Mouse (Mus musculus) neutrophil, adult 5-6 weeks (primary cell): Measurements from ENCODE around the gene Pkp4. TPM values are rescaled to one million over a fixed set of nuclear protein-coding genes. Genes with fewer than 3 reads are reported as not detected.
"Not testable (repeated sequence)": the region's sequence is repeated elsewhere in the genome, so short reads cannot be mapped to it uniquely, and the experiment has no call there.

Experiments used
- ATAC-seq: fragments of 151-379, 151-347 bp; 2 replicates; pipeline ENCODE4 v1.8.0; 2017; ENCODE audit warnings: mild to moderate bottlenecking, moderate TSS enrichment; ENCODE audit not compliant: insufficient number of reproducible peaks, poor library complexity, low FRiP score, severe bottlenecking; ENCODE audit errors: extremely low read depth
- total RNA-seq: library from RNA; stranded (forward); fragments of 200-1000 nt; gene quantifications from 2 replicates; pipeline ENCODE4 v1.2.3, GENCODE M21; 2017

Pkp4 gene
- total RNA-seq, 1 experiment from 2014 or later = 2.9 TPM

DNA sequence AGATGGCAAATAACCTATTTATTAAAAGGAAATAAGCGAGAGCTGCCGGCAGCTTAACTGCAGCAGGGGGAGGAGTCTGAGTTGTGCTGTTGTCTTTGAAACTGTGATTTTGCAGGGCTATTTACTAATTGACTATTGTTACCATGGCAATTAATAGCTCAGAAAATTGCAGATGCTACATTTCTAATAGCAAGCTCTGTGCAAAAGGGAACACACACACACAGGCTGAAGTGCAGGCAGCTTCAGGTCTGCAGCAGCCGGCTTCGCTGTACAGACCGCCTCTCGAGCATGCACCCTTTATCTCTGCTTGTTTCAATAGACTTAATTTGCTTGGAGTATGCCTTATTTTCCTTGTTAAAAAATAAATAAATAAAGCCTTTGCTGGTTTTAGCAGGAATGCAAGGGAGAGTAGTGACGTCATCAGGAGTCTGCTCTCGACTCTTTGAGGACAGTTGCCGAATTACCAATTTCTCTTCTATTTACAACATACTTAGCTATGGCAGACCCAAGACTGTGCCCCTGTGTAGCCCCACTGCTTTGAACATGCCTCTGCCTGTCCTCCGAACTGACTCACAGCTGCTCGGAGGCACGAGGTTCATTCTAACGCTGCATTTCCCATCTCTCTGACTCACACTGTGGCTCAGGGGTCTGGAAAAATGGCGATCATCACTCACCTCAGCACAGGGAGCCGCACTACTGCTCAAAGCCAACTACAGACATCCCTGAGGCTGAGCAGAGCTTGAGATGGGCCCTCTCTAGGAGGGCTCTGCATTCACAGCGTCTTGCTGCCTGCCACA lies 190.9 kb downstream of the Pkp4 start:
- ATAC-seq = no peak

DNA sequence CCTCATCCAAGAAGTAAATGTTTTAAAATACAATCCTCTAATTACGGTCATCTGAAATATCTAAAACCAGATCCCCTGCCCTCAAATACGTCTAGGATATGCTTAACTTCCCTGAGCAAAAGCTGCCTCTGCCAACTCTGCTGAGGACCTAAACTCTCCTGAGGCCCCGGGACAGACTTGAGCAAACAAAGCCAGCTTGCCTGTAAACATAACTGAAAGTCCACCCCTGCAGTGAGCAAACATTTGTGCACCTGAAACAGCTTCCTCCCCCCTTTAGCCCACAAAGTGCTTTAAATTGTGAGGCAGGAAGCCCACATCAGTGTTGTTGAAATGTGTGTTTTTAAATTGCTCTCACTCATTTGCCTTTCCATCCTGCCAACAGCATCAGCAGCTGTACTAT lies 193.2 kb downstream of the Pkp4 start:
- ATAC-seq = no peak

DNA sequence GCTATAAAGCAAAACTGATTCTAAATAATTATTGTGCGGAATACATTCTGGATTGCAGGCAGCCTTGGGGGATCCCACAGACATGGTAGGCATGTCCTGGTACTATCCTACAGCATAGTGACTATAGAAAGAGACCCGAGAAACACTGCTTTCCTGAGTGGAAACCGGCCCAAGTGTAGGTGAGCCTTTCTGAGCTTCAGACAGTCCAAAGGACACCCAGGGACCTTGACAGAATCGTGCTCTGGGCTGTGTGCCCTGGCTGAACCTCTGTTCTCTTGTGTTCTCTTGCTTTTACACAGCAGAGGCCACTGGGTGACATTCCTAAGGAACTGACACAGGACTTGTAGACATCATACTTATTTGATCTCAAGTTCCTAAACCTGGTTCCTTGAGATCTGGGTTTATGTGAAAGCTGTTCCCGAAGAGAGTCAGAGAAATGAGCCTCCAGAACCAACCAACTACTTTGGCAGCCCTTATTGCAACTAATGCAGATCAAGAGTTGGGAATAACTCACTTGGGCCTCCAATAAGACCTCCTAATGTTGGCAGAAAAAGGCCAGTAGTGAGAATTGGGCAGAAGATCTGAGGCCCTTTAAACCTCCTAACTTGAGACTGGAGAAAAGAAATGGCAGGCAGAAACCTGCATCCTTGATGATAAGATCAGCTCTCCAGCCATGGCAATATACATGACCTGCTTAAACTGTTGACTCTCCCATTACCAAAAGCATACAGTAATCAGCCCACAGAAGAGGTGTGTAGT lies 195.1 kb downstream of the Pkp4 start:
- ATAC-seq = no peak

DNA sequence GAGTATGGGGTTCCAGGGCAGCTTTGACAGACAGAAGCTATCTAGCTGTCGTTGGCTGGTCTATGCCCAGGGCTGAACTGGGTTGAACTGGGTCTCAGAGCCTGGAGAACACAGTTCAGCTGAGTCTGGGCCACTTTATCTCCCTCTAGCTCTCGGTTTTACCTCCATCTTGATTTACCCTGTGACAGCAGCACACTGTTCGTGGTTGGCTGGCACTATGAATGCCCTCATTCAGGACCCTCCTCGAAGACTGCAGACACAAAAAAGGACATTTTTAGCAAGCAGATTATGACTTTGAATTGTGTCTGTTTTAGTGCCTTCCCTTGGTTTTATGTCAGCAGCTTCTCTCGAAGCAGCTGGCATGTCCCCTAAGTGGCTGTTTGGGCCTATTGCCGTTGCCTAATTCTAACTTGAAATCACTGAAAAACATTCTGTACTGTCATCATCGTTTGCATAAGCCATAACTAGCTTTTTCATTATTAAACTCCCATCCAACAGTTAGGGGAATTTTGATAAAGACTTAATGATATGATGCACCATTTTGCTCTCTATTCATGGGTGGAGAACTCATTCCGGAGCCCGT lies 199.2 kb downstream of the Pkp4 start:
- ATAC-seq = no peak

DNA sequence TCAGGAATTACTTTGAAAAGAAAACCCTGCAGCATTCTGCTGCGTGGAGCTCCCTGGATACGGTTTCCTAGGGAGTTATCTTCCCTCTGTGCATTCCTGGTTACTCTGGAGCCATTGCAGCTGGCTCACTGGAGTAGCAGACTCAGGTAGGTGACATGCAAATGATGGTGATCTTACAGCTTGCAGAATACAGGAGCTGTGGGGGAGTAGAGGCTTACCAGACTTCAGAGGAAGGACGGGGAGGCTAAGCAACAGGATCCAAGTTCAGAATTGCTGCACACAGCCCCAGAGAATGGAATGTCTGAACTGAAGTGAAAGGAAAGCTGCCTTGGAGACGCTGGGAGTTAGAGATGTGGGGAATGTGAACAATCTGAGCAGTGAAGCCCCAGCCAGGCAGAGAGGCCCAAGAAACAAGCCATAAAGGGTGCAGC lies 200.7 kb downstream of the Pkp4 start:
- ATAC-seq = no peak

DNA sequence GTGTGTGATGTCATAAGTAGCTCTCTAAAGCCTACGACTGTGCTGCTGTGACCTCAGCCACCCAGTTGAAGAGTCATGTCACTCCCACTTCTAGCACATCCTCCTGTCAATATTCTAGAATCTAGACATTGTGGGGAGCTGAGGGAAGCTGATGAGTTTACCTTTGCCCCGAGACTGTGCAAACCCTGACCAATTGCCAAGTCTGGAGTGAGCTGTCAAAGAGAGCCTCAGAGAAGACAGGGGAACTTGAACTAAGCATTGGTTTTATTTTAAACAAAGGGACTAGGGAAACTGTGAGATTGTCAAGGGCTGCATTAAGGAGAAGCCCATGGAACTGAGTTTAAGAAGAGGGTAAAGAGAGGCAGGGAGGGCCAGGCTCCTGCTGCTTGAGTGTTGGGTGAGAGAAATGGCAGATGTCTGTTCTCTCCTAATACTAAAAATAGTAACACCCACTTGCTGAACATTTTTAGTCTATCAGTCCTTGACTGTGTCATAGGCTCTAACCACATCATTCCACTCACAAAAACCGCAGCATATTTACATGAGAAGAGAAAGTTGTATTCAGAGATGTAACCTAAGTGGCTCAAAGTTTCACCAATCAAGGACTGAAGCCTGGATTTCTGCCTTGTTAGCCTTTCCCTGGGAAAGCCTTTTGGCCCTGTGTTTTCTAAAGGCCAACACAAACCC lies 203.6 kb downstream of the Pkp4 start:
- no peak for ATAC-seq

DNA sequence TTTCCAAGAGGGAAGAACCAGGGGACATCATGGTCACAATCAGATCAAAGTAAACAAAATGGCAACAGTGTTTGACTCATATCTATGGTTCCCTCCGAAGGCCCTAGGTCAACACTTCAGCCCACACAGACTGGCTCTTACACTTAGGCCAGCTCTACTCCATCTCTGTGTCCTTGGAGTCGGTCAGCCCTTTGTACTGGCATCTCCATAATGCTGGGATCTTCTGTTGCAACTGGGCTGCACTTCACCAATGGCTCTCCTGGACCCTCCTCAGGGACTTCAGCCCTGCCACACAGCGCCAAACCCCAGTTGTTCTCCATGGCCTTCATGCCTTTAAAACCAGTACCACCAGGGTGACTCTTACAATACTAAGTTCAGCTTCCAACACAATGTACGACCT lies 206.5 kb downstream of the Pkp4 start:
- ATAC-seq = no peak

DNA sequence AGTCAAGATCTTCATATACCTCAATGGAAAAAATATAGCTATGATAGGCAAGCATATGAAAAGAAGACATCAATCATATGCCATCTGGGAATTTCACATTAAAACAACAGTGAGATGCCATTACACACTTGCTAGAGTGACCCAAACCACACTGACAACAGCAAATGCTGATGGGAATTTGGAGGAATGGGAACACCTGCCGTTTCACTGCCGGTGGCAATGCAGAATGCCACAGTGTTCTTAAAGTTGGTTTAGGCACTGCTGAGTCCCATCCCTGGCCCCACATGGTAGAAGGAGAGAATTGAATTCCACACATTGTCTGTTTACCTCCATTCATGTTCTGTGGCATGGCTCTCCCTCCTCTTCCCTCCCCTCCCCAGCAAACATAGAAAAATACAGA lies 212.5 kb downstream of the Pkp4 start:
- ATAC-seq = no peak

DNA sequence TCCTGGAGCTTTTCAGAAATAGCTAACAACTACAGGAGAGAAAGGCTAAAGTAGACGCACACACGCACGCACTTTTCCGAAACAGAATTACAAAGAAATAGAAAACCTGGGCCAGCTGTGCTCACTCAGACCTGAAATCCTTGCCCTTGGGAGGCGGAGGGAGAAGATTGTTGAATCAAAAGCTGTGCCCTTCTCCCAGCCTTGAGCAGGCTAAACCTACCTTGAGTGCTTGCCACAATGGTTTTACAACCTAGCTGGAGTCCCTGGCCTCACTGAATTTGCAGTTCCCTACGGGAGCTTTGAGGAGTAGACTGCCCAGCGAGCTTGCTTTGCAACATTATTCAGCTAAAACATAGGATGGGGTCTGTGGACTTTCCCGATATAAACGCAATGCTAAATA lies 217.4 kb downstream of the Pkp4 start:
- no peak for ATAC-seq

DNA sequence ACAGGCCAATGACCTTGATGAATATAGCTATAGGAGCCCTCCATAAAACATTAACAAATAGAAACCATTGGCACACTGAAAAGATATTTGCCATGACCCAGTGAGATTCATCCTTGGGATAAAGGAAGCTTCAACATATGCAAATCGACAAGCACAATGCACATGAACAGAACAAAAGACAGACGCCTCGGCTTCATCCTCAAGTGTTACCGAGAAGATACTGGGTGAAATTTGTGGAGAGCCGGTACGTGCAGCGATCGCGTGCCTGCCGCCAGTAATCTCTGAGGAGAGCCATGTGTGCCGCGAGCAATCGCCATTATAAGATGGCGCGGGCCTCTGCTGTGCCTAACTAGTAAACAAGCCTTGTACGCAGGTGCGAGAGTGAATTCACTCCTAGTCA lies 218.2 kb downstream of the Pkp4 start:
- not testable (repeated sequence) for ATAC-seq

DNA sequence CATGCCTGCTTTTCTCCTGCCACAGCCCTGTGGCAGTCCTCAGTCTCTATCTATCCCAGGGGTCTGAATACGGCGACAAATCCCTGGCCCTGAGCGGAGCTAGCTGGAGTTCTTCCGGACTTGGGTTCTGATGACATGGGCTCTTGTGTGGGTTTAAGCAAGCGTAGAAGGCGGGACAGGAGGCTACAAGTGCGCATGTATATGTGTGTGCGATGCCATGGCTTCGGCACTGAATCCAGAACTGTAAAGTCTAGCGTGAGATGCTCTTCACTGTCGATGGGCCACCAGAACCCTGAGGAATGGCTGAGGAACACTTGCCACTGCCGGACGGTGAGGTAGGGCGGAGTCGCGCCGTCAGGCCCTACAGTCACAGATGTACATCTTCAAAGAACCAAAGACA lies 222.6 kb downstream of the Pkp4 start:
- no peak for ATAC-seq

DNA sequence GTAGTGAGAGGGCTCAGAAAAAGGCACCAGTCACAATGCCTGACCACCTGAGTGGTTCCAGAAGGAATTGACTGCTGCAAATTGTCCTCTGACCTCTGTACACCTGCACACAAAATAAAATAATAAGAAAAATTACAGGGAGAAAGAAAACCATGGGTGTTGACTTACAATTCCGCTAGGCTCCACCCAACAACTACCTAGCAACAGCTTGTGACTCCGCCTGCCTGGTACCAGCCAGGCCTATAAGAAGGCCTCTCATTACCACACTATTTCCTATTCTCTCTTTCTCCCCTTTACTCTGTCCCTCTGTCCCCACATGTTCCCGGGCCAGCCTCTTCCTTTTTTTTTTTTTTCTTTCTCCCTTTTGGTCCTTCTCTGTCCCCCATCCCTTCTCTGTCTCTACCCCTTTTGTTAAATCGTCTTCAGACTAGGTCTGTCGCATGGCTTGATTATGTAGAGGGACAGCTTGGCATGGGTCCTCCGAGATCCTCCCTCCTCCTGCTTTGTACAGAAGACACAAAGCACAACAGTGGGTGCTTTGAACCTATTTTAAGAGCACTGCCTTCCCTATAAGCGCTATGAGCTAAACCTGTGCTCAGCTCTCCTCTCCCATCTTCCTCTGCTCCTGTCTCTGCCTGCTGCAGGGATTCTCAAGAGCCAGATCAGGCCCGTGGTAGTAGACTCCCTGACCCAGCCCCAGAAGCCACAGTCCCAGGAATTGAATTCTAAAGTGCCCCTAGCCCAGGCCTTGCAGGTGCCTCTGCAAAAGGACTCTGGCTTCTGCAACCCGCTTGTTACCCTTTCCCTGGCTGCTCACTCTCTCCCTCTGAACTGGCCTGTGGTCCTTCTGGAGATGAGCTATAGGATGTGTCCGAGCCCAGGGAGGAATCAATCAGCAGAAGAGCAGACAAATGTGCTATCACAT lies 223.5 kb downstream of the Pkp4 start:
- no peak for ATAC-seq

DNA sequence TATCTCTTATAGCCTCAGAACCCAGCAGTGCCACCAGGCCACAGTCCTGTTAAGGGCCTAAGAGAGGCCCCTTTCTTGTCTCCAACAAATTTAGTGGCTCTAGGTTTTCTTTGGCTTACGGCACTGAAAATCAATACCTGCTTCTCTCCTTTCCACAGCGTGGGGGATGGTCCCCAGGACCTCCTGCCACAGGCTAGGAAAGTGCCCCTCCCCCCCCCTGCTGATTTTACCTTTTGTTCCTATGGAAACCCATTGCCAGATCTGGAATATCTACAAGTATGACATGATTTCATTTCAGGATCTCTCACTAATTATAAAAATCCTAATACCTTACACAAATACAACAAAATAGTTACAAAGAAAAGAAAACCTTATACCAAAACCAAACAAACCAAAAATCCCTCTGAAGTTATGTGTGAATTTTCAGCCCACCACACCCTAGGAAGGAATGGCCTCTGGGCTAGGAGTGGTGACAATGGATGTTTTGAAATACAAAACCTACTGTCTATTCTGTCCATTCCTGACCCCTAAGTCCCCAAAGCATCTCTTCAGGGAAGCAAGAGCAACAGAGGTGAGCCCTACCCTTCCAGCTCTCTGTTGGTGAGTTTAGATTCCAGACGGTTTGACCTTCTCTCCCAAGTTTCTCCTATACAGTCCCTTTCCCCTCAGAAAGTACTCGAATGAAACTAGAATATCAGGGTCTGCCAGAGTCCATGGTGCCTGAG lies 224.7 kb downstream of the Pkp4 start:
- ATAC-seq = no peak

DNA sequence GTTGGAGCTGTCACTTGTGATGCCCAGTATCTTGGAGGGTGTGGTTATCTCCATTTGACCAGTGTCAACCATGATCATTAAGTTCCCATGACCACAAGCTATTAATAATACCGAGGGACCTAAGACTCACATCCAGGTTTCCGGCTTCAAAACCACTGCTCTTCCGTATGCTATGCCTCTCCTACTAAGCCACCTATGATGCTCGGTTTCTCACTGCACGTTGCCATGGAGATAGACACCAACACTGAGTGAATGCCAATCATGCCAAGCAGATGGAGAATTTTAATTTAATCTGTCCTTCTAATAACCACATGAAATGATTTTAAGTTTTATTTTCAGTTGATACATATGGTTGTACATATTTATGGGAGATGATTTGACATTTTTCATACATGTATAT lies 229.3 kb downstream of the Pkp4 start:
- no peak for ATAC-seq

DNA sequence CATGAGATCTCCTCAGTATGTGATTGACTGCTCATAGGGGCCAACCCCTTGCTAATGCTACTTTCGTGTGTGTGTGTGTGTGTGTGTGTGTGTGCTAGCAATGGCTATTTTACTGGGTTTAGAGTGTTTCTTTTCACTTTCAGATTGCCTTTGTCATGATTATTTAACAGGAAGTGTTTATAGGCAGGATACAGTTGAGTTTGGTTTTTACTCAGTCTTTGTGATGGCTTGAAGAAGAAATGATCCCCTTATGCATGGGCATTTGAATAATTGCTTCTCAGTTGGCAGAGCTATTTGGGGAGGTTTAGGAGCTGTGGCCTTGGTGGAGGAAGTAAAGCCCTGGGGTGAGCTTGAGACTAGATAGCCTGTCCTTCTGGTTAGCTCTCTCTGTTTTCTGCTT lies 232.5 kb downstream of the Pkp4 start:
- no peak for ATAC-seq

DNA sequence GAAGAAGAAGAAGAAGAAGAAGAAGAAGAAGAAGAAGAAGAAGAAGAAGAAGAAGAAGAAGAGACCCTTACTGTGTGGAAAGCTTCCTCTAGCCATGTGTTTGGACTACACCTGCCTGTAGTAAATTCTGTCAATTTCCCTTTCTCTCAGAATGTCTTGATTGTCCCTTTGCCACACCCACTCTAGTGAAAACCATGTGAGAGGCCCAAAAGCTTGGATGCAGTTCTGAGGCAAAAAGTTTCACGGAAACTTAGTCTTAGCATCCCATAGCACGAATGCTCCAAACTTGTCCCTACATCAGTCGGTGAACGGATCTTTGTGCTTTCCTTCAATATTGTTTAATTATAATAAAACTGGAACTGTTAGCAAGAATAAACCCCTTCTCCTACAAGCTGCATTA lies 234.0 kb downstream of the Pkp4 start:
- no peak for ATAC-seq

DNA sequence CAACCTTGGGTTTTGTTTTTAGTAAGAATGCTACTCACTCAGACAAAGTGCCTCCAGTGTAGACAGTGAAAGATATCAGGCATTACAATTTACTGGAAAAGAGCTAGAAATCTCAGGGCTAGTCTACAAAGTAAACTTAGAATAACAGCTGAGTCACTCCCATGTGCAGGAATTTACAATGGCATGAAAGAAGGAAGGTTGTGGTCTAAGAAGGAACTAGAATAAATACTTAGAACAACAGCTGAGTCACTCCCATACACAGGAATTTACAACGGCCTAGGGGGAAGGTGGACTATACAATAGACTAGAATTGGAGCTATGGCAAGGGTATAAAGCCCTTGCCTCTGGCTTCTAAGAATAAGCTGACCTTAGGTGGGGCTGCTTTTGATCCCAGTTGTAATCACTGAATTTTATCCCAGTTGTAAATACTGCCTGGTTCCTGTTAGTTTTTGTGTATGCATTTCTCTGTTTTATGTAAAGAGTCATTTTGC lies 234.6 kb downstream of the Pkp4 start:
- ATAC-seq = not testable (repeated sequence)

DNA sequence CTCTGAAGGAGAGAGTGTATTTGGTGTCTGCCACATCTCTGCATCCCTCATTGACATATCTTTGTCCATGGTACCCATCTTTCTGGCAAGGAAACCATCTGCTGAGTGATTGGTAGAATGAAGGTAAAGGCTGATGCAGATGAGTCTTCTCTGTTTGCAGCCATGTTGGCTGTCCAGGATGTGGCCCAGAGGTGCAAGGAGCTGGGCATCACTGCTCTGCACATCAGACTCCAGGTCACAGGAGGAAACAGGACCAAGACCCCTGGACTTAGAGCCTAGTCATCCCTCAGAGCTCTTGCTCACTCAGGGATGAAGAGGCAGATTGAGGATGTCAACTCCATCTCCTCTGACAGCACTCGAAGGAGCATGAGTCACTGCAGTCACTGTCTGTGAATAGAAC lies 235.9 kb downstream of the Pkp4 start:
- ATAC-seq = no peak
